In genomic region chr11:6549770-6550169, GRCm38 (mm10) we compare ENCODE assay signal across 22 mouse cellular contexts. TPM values are rescaled to one million over a fixed set of nuclear protein-coding genes. Genes with fewer than 3 reads are reported as not detected.
DNase-seq lines count a peak whose midpoint lies in the region; ATAC-seq and TF ChIP-seq lines count a peak whose summit lies in the region.
"Had no signal": no experiment of that assay in that cellular context is flagged by ENCODE, and none has a peak within 500 bp of the region (broad histone marks: within the 10 kb centered on the region; RNA-seq: fewer than 3 reads in every experiment).

No protein-coding gene starts in this region.

- no peak overlapping the region for H3K27ac ChIP-seq in heart, embryonic 10.5 days
- H3K27ac ChIP-seq in liver, adult 2 months (replicated peaks; ENCODE audit: insufficient read depth, low read depth, low read length) = no peak overlapping the region
- no peak overlapping the region for H3K27ac ChIP-seq in liver, embryonic 11.5 days (ENCODE audit: low read depth, low read length)
- 0 out of 2 replicates have a peak overlapping the region, but pooled peaks have one; percentile 4 for H3K27ac ChIP-seq in liver, embryonic 13.5 days
- H3K27ac ChIP-seq in midbrain, embryonic 11.5 days (ENCODE audit: low read depth, low read length) = no peak overlapping the region
- H3K27ac ChIP-seq in midbrain, embryonic 10.5 days (replicated peaks) = no peak overlapping the region

- H3K36me3 ChIP-seq in heart, embryonic 10.5 days = peaks cover 23% of the 10 kb centered on the region
- H3K36me3 ChIP-seq in liver, adult 2 months (ENCODE audit: control insufficient read depth, insufficient read depth, low read length) = no peaks in the 10 kb centered on the region
- H3K36me3 ChIP-seq in liver, embryonic 11.5 days (ENCODE audit: control insufficient read depth, insufficient read depth, low read length) = peaks cover 8% of the 10 kb centered on the region
- H3K36me3 ChIP-seq in liver, embryonic 13.5 days = peaks cover 24% of the 10 kb centered on the region
- no peaks in the 10 kb centered on the region for H3K36me3 ChIP-seq in midbrain, embryonic 11.5 days (ENCODE audit: control insufficient read depth, insufficient read depth, low read length)
- H3K36me3 ChIP-seq in midbrain, embryonic 10.5 days = peaks cover 49% of the 10 kb centered on the region

- no peak overlapping the region for H3K4me3 ChIP-seq in heart, embryonic 10.5 days
- no peak overlapping the region for H3K4me3 ChIP-seq in liver, adult 2 months (ENCODE audit: insufficient read depth, low read depth, low read length)
- no peak overlapping the region for H3K4me3 ChIP-seq in liver, embryonic 11.5 days (ENCODE audit: low read depth, low read length)
- H3K4me3 ChIP-seq in liver, embryonic 13.5 days (replicated peaks) = no peak overlapping the region
- H3K4me3 ChIP-seq in midbrain, embryonic 11.5 days (ENCODE audit: low read depth, low read length) = no peak overlapping the region
- H3K4me3 ChIP-seq in midbrain, embryonic 10.5 days = no peak overlapping the region

- H3K27me3 ChIP-seq in heart, embryonic 10.5 days (ENCODE audit: insufficient read depth, poor library complexity, severe bottlenecking) = no peaks in the 10 kb centered on the region
- H3K27me3 ChIP-seq in liver, adult 2 months (ENCODE audit: control insufficient read depth, insufficient read depth, low read length) = no peaks in the 10 kb centered on the region
- no peaks in the 10 kb centered on the region for H3K27me3 ChIP-seq in liver, embryonic 11.5 days (replicated peaks; ENCODE audit: control insufficient read depth, insufficient read depth, low read length)
- H3K27me3 ChIP-seq in liver, embryonic 13.5 days = no peaks in the 10 kb centered on the region
- no peaks in the 10 kb centered on the region for H3K27me3 ChIP-seq in midbrain, embryonic 11.5 days (ENCODE audit: control insufficient read depth, insufficient read depth, low read length)
- H3K27me3 ChIP-seq in midbrain, embryonic 10.5 days (ENCODE audit: low read depth, poor library complexity, severe bottlenecking) = no peaks in the 10 kb centered on the region
- H3K27me3 ChIP-seq: CH12.LX, Patski had no signal

- no peak for TF ChIP-seq CTCF in liver, adult 2 months (IDR thresholded peaks at IDR 0.05; ENCODE audit: low read depth, low read length)

- no peak overlapping the region for H3K9ac ChIP-seq in liver, adult 2 months (ENCODE audit: low read depth, low read length)
- no peak overlapping the region for H3K9ac ChIP-seq in liver, embryonic 11.5 days (ENCODE audit: low read depth, low read length)
- no peak overlapping the region for H3K9ac ChIP-seq in liver, embryonic 13.5 days
- H3K9ac ChIP-seq in midbrain, embryonic 11.5 days (ENCODE audit: low read length) = no peak overlapping the region

- TF ChIP-seq POLR2A in liver, adult 2 months (IDR thresholded peaks at IDR 0.05; ENCODE audit: extremely low read depth, insufficient read depth, low read length) = no peak

- H3K4me2 ChIP-seq in liver, embryonic 11.5 days = no peak overlapping the region
- no peak overlapping the region for H3K4me2 ChIP-seq in liver, embryonic 13.5 days
- no peak overlapping the region for H3K4me2 ChIP-seq in midbrain, embryonic 11.5 days

- ATAC-seq in liver, embryonic 11.5 days (replicated peaks; ENCODE audit: low FRiP score) = no peak
- ATAC-seq in liver, embryonic 13.5 days (ENCODE audit: low read depth) = no peak
- ATAC-seq in midbrain, embryonic 11.5 days (ENCODE audit: low FRiP score) = no peak
- ATAC-seq: activated CD4-positive, CD25-positive, alpha-beta regulatory T cell, adult 4 months; CD4-positive, CD25-positive, alpha-beta regulatory T cell, adult 4 months; Patski had no signal

- 94% methylated on average over 2 of the region's 2 CpGs for WGBS in heart, embryonic 10.5 days
- 56% methylated on average over 2 of the region's 2 CpGs for WGBS in liver, adult 2 months
- 83% methylated on average over 2 of the region's 2 CpGs for WGBS in liver, embryonic 11.5 days
- WGBS in liver, embryonic 13.5 days (ENCODE audit: insufficient replicate concordance) = 83% methylated on average over 2 of the region's 2 CpGs
- 92% methylated on average over 2 of the region's 2 CpGs for WGBS in midbrain, embryonic 11.5 days
- 93% methylated on average over 2 of the region's 2 CpGs for WGBS in midbrain, embryonic 10.5 days

- DNase-seq in heart, adult 11 months = peak; percentile 66
- DNase-seq in heart, embryonic 10.5 days (ENCODE audit: low spot score) = no peak
- DNase-seq in liver, adult 2 months (ENCODE audit: extremely low read depth, low read depth, low spot score) = peak; percentile 63
- DNase-seq in liver, embryonic 11.5 days (ENCODE audit: low spot score) = no peak
- no peak for DNase-seq in liver, embryonic 13.5 days
- DNase-seq in liver = no peak
- DNase-seq in midbrain, embryonic 11.5 days (ENCODE audit: low spot score, missing footprints) = peak; percentile 81
- DNase-seq in midbrain, embryonic 10.5 days (ENCODE audit: low spot score) = no peak
- DNase-seq: adrenal gland, adult 2 months; adrenal gland, adult 8-10 months; adrenal gland, postnatal 10 days; adrenal gland, postnatal 14 days; adrenal gland, postnatal 25 days; adrenal gland, postnatal 36 days; B cell, adult 2 months; cerebellum, adult 11 months; cerebellum, adult 11-12 months had no signal

- peaks cover 30% of the 10 kb centered on the region; the same call in 1 of the 2 replicates for H3K79me2 ChIP-seq in liver, adult 2 months (ENCODE audit: control insufficient read depth, insufficient read depth, low read length)

- H3K4me1 ChIP-seq in heart, embryonic 10.5 days = peaks cover 8% of the 10 kb centered on the region; the same call in 1 of the 2 replicates
- peaks cover 9% of the 10 kb centered on the region for H3K4me1 ChIP-seq in liver, adult 2 months (ENCODE audit: control insufficient read depth, insufficient read depth, low read length)
- H3K4me1 ChIP-seq in liver, embryonic 11.5 days (replicated peaks; ENCODE audit: control insufficient read depth, insufficient read depth, low read length) = peaks cover 17% of the 10 kb centered on the region
- peaks cover 54% of the 10 kb centered on the region for H3K4me1 ChIP-seq in liver, embryonic 13.5 days (replicated peaks)
- peaks cover 14% of the 10 kb centered on the region for H3K4me1 ChIP-seq in midbrain, embryonic 11.5 days (ENCODE audit: control insufficient read depth, insufficient read depth, low read length)
- H3K4me1 ChIP-seq in midbrain, embryonic 10.5 days = peaks cover 27% of the 10 kb centered on the region

- H3K9me3 ChIP-seq in heart, embryonic 10.5 days = no peaks in the 10 kb centered on the region
- H3K9me3 ChIP-seq in liver, embryonic 11.5 days (ENCODE audit: control insufficient read depth, low read length) = no peaks in the 10 kb centered on the region
- H3K9me3 ChIP-seq in liver, embryonic 13.5 days (replicated peaks) = no peaks in the 10 kb centered on the region
- H3K9me3 ChIP-seq in midbrain, embryonic 11.5 days (ENCODE audit: control insufficient read depth, low read length) = no peaks in the 10 kb centered on the region
- H3K9me3 ChIP-seq in midbrain, embryonic 10.5 days (replicated peaks) = no peaks in the 10 kb centered on the region
- H3K9me3 ChIP-seq: G1E had no signal

RNA-seq across cellular contexts. Expression of gene Ccm2, which starts 3.1 kb away (rescaled TPM):
- polyA plus RNA-seq in heart, embryonic 10.5 days (2016; fragmentation: Nextera tagmentation; extraction: Ambion mirVana) = 86.1 and 108 TPM in 2 replicates
- 16.5 and 18.6 TPM in 2 replicates for total RNA-seq in liver, adult 2 months (2014; rRNA removed)
- 43.7 and 49.6 TPM in 2 replicates for polyA plus RNA-seq in liver, adult 2 months (2012; rRNA removed)
- polyA plus RNA-seq in liver, embryonic 11.5 days (2014; fragmentation: Nextera tagmentation; extraction: Ambion mirVana) = 74.5 and 82.1 TPM in 2 replicates
- 45.8 and 46.1 TPM in 2 replicates for polyA plus RNA-seq in liver, embryonic 13.5 days (2015; fragmentation: Nextera tagmentation; extraction: Ambion mirVana)
- polyA plus RNA-seq in midbrain, embryonic 11.5 days (2014; fragmentation: Nextera tagmentation; extraction: Ambion mirVana) = 72.8 and 81.6 TPM in 2 replicates
- 106 and 108 TPM in 2 replicates for polyA plus RNA-seq in midbrain, embryonic 10.5 days (2016; fragmentation: Nextera tagmentation; extraction: Ambion mirVana)

RNA-seq across cellular contexts. Expression of gene Myo1g, which starts 29.0 kb away (rescaled TPM):
- 0.69 and 1.6 TPM in 2 replicates for polyA plus RNA-seq in heart, embryonic 10.5 days (2016; fragmentation: Nextera tagmentation; extraction: Ambion mirVana)
- 1.1 and 2.6 TPM in 2 replicates for total RNA-seq in liver, adult 2 months (2014; rRNA removed)
- 1.4 and 2.3 TPM in 2 replicates for polyA plus RNA-seq in liver, adult 2 months (2012; rRNA removed)
- polyA plus RNA-seq in liver, embryonic 11.5 days (2014; fragmentation: Nextera tagmentation; extraction: Ambion mirVana) = 5.6 and 6.0 TPM in 2 replicates
- 4.7 and 5.3 TPM in 2 replicates for polyA plus RNA-seq in liver, embryonic 13.5 days (2015; fragmentation: Nextera tagmentation; extraction: Ambion mirVana)
- polyA plus RNA-seq in midbrain, embryonic 11.5 days (2014; fragmentation: Nextera tagmentation; extraction: Ambion mirVana) = 0.46 and 0.92 TPM in 2 replicates
- 0.86 and 0.87 TPM in 2 replicates for polyA plus RNA-seq in midbrain, embryonic 10.5 days (2016; fragmentation: Nextera tagmentation; extraction: Ambion mirVana)

RNA-seq across cellular contexts. Expression of gene Nacad, which starts 56.1 kb away (rescaled TPM):
- polyA plus RNA-seq in heart, embryonic 10.5 days (2016; fragmentation: Nextera tagmentation; extraction: Ambion mirVana) = 2.4 and 2.9 TPM in 2 replicates
- under 0.01 TPM in 2 replicates for total RNA-seq in liver, adult 2 months (2014; rRNA removed)
- polyA plus RNA-seq in liver, adult 2 months (2012; rRNA removed) = 0.02 TPM in 1 of 2 replicates, not detected in the other
- polyA plus RNA-seq in liver, embryonic 11.5 days (2014; fragmentation: Nextera tagmentation; extraction: Ambion mirVana) = 2.9 and 3.6 TPM in 2 replicates
- polyA plus RNA-seq in liver, embryonic 13.5 days (2015; fragmentation: Nextera tagmentation; extraction: Ambion mirVana) = 5.0 and 5.7 TPM in 2 replicates
- 37.1 and 38.4 TPM in 2 replicates for polyA plus RNA-seq in midbrain, embryonic 11.5 days (2014; fragmentation: Nextera tagmentation; extraction: Ambion mirVana)
- 17.2 and 39.7 TPM in 2 replicates for polyA plus RNA-seq in midbrain, embryonic 10.5 days (2016; fragmentation: Nextera tagmentation; extraction: Ambion mirVana)
- polyA plus RNA-seq: activated CD4-positive, CD25-positive, alpha-beta regulatory T cell, adult 4 months; G1E had no signal

Comparison
In these comparisons a context has a peak if more than half of its experiments do, and no peak if none do; other contexts are left out.
1. DNase-seq: peak in heart, adult 11 months (single experiment), liver, adult 2 months (single experiment) and midbrain, embryonic 11.5 days (single experiment); none in heart, embryonic 10.5 days (single experiment), liver, embryonic 11.5 days (single experiment), liver, embryonic 13.5 days (single experiment), liver (single experiment) and midbrain, embryonic 10.5 days (single experiment).